Mouse (Mus musculus) heart, embryonic 16.5 days (tissue): ENCODE measurements around the gene Ell. TPM values are rescaled to one million over a fixed set of nuclear protein-coding genes. Genes with fewer than 3 reads are reported as not detected.

Source experiments
- ATAC-seq: fragments of 200-750 bp; cut with Nextera tagmentation; replicated peaks from 2 replicates; pipeline ENCODE4 v1.8.0; 2017; ENCODE audit warnings: moderate number of reproducible peaks; ENCODE audit not compliant: insufficient read depth, low FRiP score; ENCODE audit errors: extremely low read depth
- H3K27ac ChIP-seq: fragments of 300-500 bp; sonication (generic); 2 replicates; pipeline ENCODE4 v1.5.1; 2014; ENCODE audit warnings: mild to moderate bottlenecking, low read length, control low read depth, moderate library complexity
- H3K27me3 ChIP-seq: fragments of 300-500 bp; sonication (generic); 2 replicates; pipeline ENCODE4 v1.6.1; 2014; ENCODE audit warnings: low read length, mixed read lengths; ENCODE audit not compliant: control insufficient read depth, insufficient read depth
- H3K36me3 ChIP-seq: fragments of 300-500 bp; sonication (generic); 2 replicates; pipeline ENCODE4 v1.6.1; 2014; ENCODE audit not compliant: control insufficient read depth, insufficient read depth
- H3K4me1 ChIP-seq: fragments of 300-500 bp; sonication (generic); 2 replicates; pipeline ENCODE4 v1.6.1; 2014; ENCODE audit warnings: low read length, mixed read lengths; ENCODE audit not compliant: control insufficient read depth, insufficient read depth
- H3K4me2 ChIP-seq: fragments of 300-500 bp; sonication (generic); 2 replicates; pipeline ENCODE4 v1.6.1; 2014; ENCODE audit warnings: low read depth, mild to moderate bottlenecking, control low read depth, low read length
- H3K4me3 ChIP-seq: fragments of 300-500 bp; sonication (generic); 2 replicates; pipeline ENCODE4 v1.5.1; 2014; ENCODE audit warnings: mild to moderate bottlenecking, control low read depth, low read length
- H3K9ac ChIP-seq: fragments of 300-500 bp; sonication (generic); 2 replicates; pipeline ENCODE4 v1.6.1; 2014; ENCODE audit warnings: low read length, control low read depth
- H3K9me3 ChIP-seq: fragments of 300-500 bp; sonication (generic); replicated peaks from 2 replicates; pipeline ENCODE4 v1.6.1; 2016; ENCODE audit warnings: low read length; ENCODE audit not compliant: control insufficient read depth
- whole genome bisulfite sequencing: fragments of 180-500 bp; shearing (Covaris S2); extraction: QIAGEN DNeasy Blood & Tissue Kit; methylation state at CpG from one replicate; pipeline ENCODE4 v1.1.7; 2014; 5-methylcytosine and 5-hydroxymethylcytosine counted together
- polyA plus RNA-seq: library from polyadenylated mRNA; unstranded; fragments of >200 nt; fragmentation: Nextera tagmentation; extraction: Ambion mirVana; gene quantifications from 2 replicates; pipeline ENCODE4 v1.2.1, GENCODE M21; 2015

Ell gene
- polyA plus RNA-seq, 1 experiment from 2014 or later, result 14.0 TPM

- ATAC-seq, result no peak
- Histone ChIP-seq H3K27me3 (no peaks in the 10 kb centered on the region), H3K36me3 (peaks cover 30% of the 10 kb centered on the region), H3K4me2 (no peak overlapping the region), H3K4me1 (peaks cover 20% of the 10 kb centered on the region), H3K27ac (no peak overlapping the region), H3K9ac (peak overlapping the region; percentile 49; the same call in 1 of the 2 replicates), H3K4me3 (no peak overlapping the region), H3K9me3 (no peaks in the 10 kb centered on the region)
- WGBS, result 71% methylated on average over 5 of the region's 5 CpGs
Measured at GRCm38 (mm10) chr8:70529299-70529698, 10.0 kb upstream of the Ell start.

- Histone ChIP-seq H3K9ac (no peak overlapping the region), H3K27me3 (no peaks in the 10 kb centered on the region), H3K36me3 (peaks cover 34% of the 10 kb centered on the region), H3K4me2 (no peak overlapping the region), H3K4me1 (peaks cover 20% of the 10 kb centered on the region), H3K4me3 (no peak overlapping the region), H3K9me3 (no peaks in the 10 kb centered on the region), H3K27ac (no peak overlapping the region)
- WGBS, result 92% methylated on average over 3 of the region's 3 CpGs
- no peak for ATAC-seq
Measured at GRCm38 (mm10) chr8:70529741-70530161, 9.5 kb upstream of the Ell start.

- peaks cover 40% of the 10 kb centered on the region for H3K36me3 ChIP-seq
- 98% methylated on average over 2 of the region's 2 CpGs for WGBS
- H3K4me1 ChIP-seq, result peaks cover 20% of the 10 kb centered on the region
- ATAC-seq, result no peak
- no peak overlapping the region for H3K27ac ChIP-seq
- H3K9me3 ChIP-seq, result no peaks in the 10 kb centered on the region
- H3K9ac ChIP-seq, result no peak overlapping the region
- no peak overlapping the region for H3K4me2 ChIP-seq
- H3K4me3 ChIP-seq, result no peak overlapping the region
- H3K27me3 ChIP-seq, result no peaks in the 10 kb centered on the region
Measured at GRCm38 (mm10) chr8:70530314-70530713, 8.9 kb upstream of the Ell start.

GRCm38 (mm10) chr8:70534281-70534680 is 5.0 kb upstream of the Ell start:
- H3K27ac ChIP-seq, result no peak overlapping the region
- no peak for ATAC-seq
- H3K9me3 ChIP-seq, result no peaks in the 10 kb centered on the region
- no peak overlapping the region for H3K4me3 ChIP-seq
- H3K4me1 ChIP-seq, result peaks cover 8% of the 10 kb centered on the region
- no peak overlapping the region for H3K4me2 ChIP-seq
- 93% methylated on average over 12 of the region's 12 CpGs for WGBS
- H3K27me3 ChIP-seq, result no peaks in the 10 kb centered on the region
- H3K36me3 ChIP-seq, result peaks cover 51% of the 10 kb centered on the region
- no peak overlapping the region for H3K9ac ChIP-seq

- H3K4me3 ChIP-seq, result no peak overlapping the region
- H3K9ac ChIP-seq, result no peak overlapping the region
- H3K9me3 ChIP-seq, result no peaks in the 10 kb centered on the region
- H3K36me3 ChIP-seq, result peaks cover 45% of the 10 kb centered on the region
- WGBS, result 65% methylated on average over 3 of the region's 3 CpGs
- no peaks in the 10 kb centered on the region for H3K27me3 ChIP-seq
- ATAC-seq, result no peak
- H3K4me1 ChIP-seq, result peaks cover 5% of the 10 kb centered on the region
- H3K27ac ChIP-seq, result no peak overlapping the region
- no peak overlapping the region for H3K4me2 ChIP-seq
Measured at GRCm38 (mm10) chr8:70535221-70535620, 4.0 kb upstream of the Ell start.

GRCm38 (mm10) chr8:70535701-70536100 is 3.6 kb upstream of the Ell start:
- Histone ChIP-seq H3K36me3 (peaks cover 44% of the 10 kb centered on the region), H3K27ac (no peak overlapping the region), H3K4me1 (peaks cover 10% of the 10 kb centered on the region), H3K9ac (no peak overlapping the region), H3K4me2 (no peak overlapping the region), H3K4me3 (no peak overlapping the region), H3K9me3 (no peaks in the 10 kb centered on the region), H3K27me3 (no peaks in the 10 kb centered on the region)
- WGBS, result 69% methylated on average over 2 of the region's 2 CpGs
- no peak for ATAC-seq

- H3K27me3 ChIP-seq, result no peaks in the 10 kb centered on the region
- H3K4me1 ChIP-seq, result peaks cover 22% of the 10 kb centered on the region
- no peak for ATAC-seq
- peak overlapping the region; percentile 94 for H3K4me3 ChIP-seq
- peak overlapping the region; percentile 99 for H3K27ac ChIP-seq
- H3K9ac ChIP-seq, result peak overlapping the region; percentile 77
- H3K9me3 ChIP-seq, result no peaks in the 10 kb centered on the region
- 14% methylated on average over 24 of the region's 24 CpGs for WGBS
- H3K36me3 ChIP-seq, result peaks cover 23% of the 10 kb centered on the region
- H3K4me2 ChIP-seq, result peak overlapping the region; percentile 98
Measured at GRCm38 (mm10) chr8:70538024-70538579, 1.2 kb upstream of the Ell start.

- WGBS, result under 1% methylated on average over 32 of the region's 32 CpGs
Measured at GRCm38 (mm10) chr8:70538633-70539076, 602 bp upstream of the Ell start.

GRCm38 (mm10) chr8:70540013-70540506 is 803 bp downstream of the Ell start:
- Histone ChIP-seq H3K4me1 (peaks cover 28% of the 10 kb centered on the region), H3K9ac (peak overlapping the region; percentile 95), H3K27ac (peak overlapping the region; percentile 92), H3K27me3 (no peaks in the 10 kb centered on the region), H3K36me3 (peaks cover 14% of the 10 kb centered on the region), H3K4me3 (peak overlapping the region; percentile 94), H3K9me3 (no peaks in the 10 kb centered on the region), H3K4me2 (peak overlapping the region; percentile 91)
- ATAC-seq, result no peak
- 6% methylated on average over 4 of the region's 4 CpGs for WGBS

More at GRCm38 (mm10) chr8:70538633-70539076, 602 bp upstream of the Ell start:
- Histone ChIP-seq H3K27me3 (no peaks in the 10 kb centered on the region), H3K4me2 (peak overlapping the region; percentile 98), H3K27ac (peak overlapping the region; percentile 99), H3K9me3 (no peaks in the 10 kb centered on the region), H3K36me3 (peaks cover 23% of the 10 kb centered on the region), H3K4me3 (peak overlapping the region; percentile 94), H3K9ac (peak overlapping the region; percentile 77), H3K4me1 (peaks cover 22% of the 10 kb centered on the region)
- peak; percentile 79 for ATAC-seq
